Mouse (Mus musculus) limb, embryonic 11.5 days (tissue): ENCODE measurements around the gene Gmfg. TPM values are rescaled to one million over a fixed set of nuclear protein-coding genes. Genes with fewer than 3 reads are reported as not detected.

Source experiments
- ATAC-seq: fragments of 200-750 bp; cut with Nextera tagmentation; 2 replicates; pipeline ENCODE4 v1.8.0; 2017; ENCODE audit warnings: low read depth; ENCODE audit not compliant: insufficient number of reproducible peaks, low FRiP score, low TSS enrichment
- DNase-seq: peaks from one replicate; pipeline ENCODE4 v3.0.0-alpha.2; 2015; ENCODE audit warnings: low spot score
- H3K27ac ChIP-seq: fragments of 300-500 bp; sonication (generic); replicated peaks from 2 replicates; pipeline ENCODE4 v1.5.1; 2014; ENCODE audit warnings: low read depth, mild to moderate bottlenecking, low read length
- H3K27me3 ChIP-seq: fragments of 300-500 bp; sonication (generic); 2 replicates; pipeline ENCODE4 v1.6.1; 2014; ENCODE audit warnings: mild to moderate bottlenecking, low read length, mixed read lengths; ENCODE audit not compliant: control insufficient read depth, insufficient read depth
- H3K36me3 ChIP-seq: fragments of 300-500 bp; sonication (generic); 2 replicates; pipeline ENCODE4 v1.6.1; 2014; ENCODE audit warnings: mild to moderate bottlenecking, low read length, moderate library complexity, mixed read lengths; ENCODE audit not compliant: control insufficient read depth, insufficient read depth
- H3K4me1 ChIP-seq: fragments of 300-500 bp; sonication (generic); 2 replicates; pipeline ENCODE4 v1.6.1; 2014; ENCODE audit warnings: low read length, mixed read lengths; ENCODE audit not compliant: control insufficient read depth, insufficient read depth
- H3K4me2 ChIP-seq: fragments of 300-500 bp; sonication (generic); 2 replicates; pipeline ENCODE4 v1.6.1; 2014; ENCODE audit warnings: low read depth, mild to moderate bottlenecking, moderate library complexity; ENCODE audit not compliant: severe bottlenecking
- H3K4me3 ChIP-seq: fragments of 300-500 bp; sonication (generic); 2 replicates; pipeline ENCODE4 v1.5.1; 2014; ENCODE audit warnings: low read depth, low read length
- H3K9ac ChIP-seq: fragments of 300-500 bp; sonication (generic); 2 replicates; pipeline ENCODE4 v1.6.1; 2014; ENCODE audit warnings: mild to moderate bottlenecking, low read length
- H3K9me3 ChIP-seq: fragments of 300-500 bp; sonication (generic); 2 replicates; pipeline ENCODE4 v1.6.1; 2016; ENCODE audit warnings: low read length; ENCODE audit not compliant: control insufficient read depth
- WGBS: fragments of 180-500 bp; shearing (Covaris S2); extraction: QIAGEN DNeasy Blood & Tissue Kit; methylation state at CpG from one replicate; pipeline ENCODE4 v1.1.7; 2014; 5-methylcytosine and 5-hydroxymethylcytosine counted together
- polyA plus RNA-seq: library from polyadenylated mRNA; unstranded; fragments of >200 nt; fragmentation: Nextera tagmentation; extraction: Ambion mirVana; gene quantifications from 2 replicates; pipeline ENCODE4 v1.2.1, GENCODE M21; 2014

The Gmfg gene
- polyA plus RNA-seq, 1 experiment from 2014 or later, result 5.8 TPM

DNA sequence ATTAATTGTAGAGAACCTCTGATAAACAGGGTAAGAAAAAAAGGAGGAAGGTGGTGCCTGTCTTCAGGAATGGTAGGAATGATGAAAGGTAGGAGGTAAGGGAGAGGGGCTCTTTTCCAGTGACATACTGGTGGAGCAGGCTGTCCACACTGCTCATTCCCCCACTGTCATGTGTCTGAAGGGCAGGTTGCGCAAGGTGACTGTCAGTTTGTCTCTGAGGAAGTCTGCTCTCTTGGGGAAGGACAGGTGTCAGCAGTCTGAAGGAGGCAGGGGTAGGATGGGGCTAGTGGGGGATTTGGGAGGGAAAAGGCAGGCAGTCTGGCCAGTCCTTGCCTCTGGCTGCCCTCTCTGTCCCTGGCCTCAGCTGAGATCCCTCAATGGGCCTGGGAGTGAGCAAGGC, 36.2 kb upstream of the Gmfg start:
- no peak overlapping the region for H3K9ac ChIP-seq
- 95% methylated on average over 1 of the region's 1 CpGs for WGBS
- H3K27me3 ChIP-seq, result no peaks in the 10 kb centered on the region
- no peaks in the 10 kb centered on the region for H3K4me1 ChIP-seq
- H3K4me2 ChIP-seq, result no peak overlapping the region
- H3K36me3 ChIP-seq, result peaks cover 25% of the 10 kb centered on the region
- DNase-seq (no peak), ATAC-seq (no peak)
- no peaks in the 10 kb centered on the region for H3K9me3 ChIP-seq
- H3K4me3 ChIP-seq, result no peak overlapping the region
- H3K27ac ChIP-seq, result no peak overlapping the region

DNA sequence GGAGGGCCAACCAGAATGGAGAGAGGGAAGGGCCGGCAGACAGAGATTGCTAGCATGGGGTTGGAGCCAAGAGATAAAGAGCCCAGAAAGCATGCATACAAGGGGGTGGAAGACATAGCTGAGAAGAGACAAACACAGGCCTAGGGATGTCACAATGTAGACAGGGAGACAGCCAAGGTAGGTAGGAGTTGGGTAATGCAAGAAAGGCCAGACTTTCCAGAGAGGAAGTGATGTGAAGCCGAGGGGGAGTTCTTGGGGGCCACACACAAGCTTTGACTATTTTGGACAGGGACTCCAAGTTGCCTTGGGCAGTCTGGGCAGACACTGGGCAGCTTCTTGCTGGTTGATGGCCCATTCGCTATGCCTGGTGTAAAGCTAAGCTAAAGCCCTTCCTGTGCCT, 35.3 kb upstream of the Gmfg start:
- no peaks in the 10 kb centered on the region for H3K9me3 ChIP-seq
- DNase-seq, result no peak
- H3K27ac ChIP-seq, result no peak overlapping the region
- H3K4me3 ChIP-seq, result no peak overlapping the region
- ATAC-seq, result no peak
- whole genome bisulfite sequencing, result 82% methylated on average over 3 of the region's 3 CpGs
- peaks cover 27% of the 10 kb centered on the region for H3K36me3 ChIP-seq
- H3K4me1 ChIP-seq, result no peaks in the 10 kb centered on the region
- no peak overlapping the region for H3K9ac ChIP-seq
- no peaks in the 10 kb centered on the region for H3K27me3 ChIP-seq
- H3K4me2 ChIP-seq, result no peak overlapping the region

DNA sequence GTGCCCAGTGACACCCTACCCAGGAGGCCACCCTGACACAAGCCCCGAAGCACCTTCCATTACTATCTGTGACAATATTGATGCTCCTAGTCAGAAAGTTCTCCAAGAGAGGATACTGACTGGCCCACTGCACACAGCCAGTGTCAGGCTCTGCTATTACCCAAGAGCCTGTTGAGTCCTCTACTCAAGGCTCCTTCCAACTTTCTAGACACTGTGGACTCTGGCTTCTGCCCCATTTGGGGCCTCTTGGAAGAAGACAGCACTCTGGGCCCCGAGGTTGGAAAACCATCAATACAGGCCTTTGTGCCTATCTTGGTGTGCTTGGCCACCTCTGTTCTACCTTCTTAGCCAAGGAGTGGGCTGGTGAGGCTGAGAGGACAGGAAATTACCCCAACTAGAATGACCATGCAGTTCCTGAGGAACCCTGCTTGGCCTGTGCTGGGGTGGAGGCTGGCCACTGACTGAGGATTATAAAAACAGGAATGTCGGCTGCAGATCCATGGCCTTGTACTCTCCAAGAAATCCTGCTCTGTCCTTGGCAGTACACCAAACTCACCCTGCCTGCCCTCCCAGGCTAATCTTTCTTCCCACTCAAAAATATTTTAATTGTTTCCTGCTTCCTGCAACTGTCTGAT, 26.3 kb upstream of the Gmfg start:
- 91% methylated on average over 3 of the region's 3 CpGs for WGBS
- no peaks in the 10 kb centered on the region for H3K27me3 ChIP-seq
- DNase-seq (no peak), ATAC-seq (no peak)
- H3K4me3 ChIP-seq, result no peak overlapping the region
- H3K9ac ChIP-seq, result no peak overlapping the region
- H3K9me3 ChIP-seq, result no peaks in the 10 kb centered on the region
- H3K4me2 ChIP-seq, result no peak overlapping the region
- H3K4me1 ChIP-seq, result no peaks in the 10 kb centered on the region
- H3K27ac ChIP-seq, result no peak overlapping the region
- H3K36me3 ChIP-seq, result peaks cover 28% of the 10 kb centered on the region

DNA sequence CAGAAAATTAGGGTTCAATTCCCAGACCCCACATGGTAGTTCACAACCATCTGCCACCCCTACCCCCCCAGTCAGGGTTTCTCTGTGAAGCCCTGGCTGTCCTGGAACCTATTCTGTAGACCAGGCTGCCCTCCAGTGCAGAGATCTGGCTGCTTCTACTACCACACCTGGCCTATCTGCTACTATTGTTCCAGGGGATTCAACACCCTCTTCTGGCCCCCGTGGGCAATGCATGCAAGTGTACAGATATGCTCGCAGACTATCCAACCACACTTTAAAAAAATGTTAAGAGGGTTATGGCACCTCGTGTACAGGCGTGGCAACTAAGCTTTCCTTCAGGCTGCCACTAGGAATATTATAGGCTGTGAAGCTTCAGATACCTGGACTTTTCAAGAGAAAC, 24.4 kb upstream of the Gmfg start:
- Histone ChIP-seq H3K27ac (no peak overlapping the region), H3K9me3 (no peaks in the 10 kb centered on the region), H3K27me3 (no peaks in the 10 kb centered on the region), H3K36me3 (peaks cover 24% of the 10 kb centered on the region), H3K4me1 (no peaks in the 10 kb centered on the region), H3K9ac (no peak overlapping the region), H3K4me3 (no peak overlapping the region), H3K4me2 (no peak overlapping the region)
- WGBS, result 89% methylated on average over 4 of the region's 4 CpGs
- DNase-seq, result no peak
- no peak for ATAC-seq

DNA sequence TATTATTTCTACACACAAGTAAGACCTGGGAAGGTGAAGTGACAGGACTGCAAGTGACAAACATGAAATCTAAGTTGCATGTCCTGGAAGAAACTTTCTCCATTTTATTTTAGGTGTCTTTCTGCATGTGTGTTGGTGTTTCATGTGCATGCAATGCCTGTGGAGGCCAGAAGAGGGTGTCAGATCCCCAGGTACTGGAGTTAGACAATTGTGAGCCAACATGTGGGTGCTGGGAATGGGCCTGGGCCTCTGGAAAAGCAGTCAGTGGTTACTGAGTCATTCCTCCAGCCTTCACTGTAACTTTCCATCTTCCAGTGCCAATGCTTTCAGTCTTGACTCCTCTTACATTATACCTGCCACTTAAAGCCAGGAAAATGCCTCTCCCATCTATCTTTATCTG, 19.9 kb upstream of the Gmfg start:
- Histone ChIP-seq H3K4me1 (no peaks in the 10 kb centered on the region), H3K36me3 (peaks cover 40% of the 10 kb centered on the region), H3K4me3 (no peak overlapping the region), H3K4me2 (no peak overlapping the region), H3K9me3 (no peaks in the 10 kb centered on the region), H3K9ac (no peak overlapping the region), H3K27ac (no peak overlapping the region), H3K27me3 (no peaks in the 10 kb centered on the region)
- DNase-seq, result no peak
- no peak for ATAC-seq

DNA sequence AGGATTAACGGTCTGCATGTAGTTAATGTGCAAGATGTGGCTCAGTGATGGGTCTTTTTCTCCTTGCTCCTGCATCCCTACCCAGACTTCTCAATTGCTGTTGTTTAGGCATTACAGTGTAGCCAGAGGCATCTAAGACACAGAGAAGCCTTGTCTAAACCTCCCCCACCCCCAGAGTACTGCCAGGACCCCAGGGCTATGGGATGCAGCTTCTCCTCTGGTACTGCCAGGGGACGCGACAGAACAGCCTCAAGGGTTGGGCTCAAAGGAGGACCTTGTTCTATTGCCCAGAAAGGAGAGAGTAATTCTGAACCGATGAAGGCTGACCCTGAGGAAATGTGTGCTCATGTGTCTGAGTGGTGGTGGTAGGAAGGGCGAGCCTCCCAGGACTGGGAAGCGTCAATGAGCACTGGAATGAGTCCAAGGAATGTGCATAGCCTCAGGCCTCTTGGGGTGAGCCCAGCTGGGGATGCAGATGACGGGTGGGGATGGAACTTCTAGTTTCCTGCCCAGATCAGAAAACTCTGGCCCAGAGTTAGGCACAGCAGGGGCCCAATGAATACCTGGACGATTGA, 19.1 kb upstream of the Gmfg start:
- no peak for DNase-seq
- no peak overlapping the region for H3K4me3 ChIP-seq
- H3K36me3 ChIP-seq, result peaks cover 37% of the 10 kb centered on the region
- H3K9ac ChIP-seq, result no peak overlapping the region
- no peaks in the 10 kb centered on the region for H3K4me1 ChIP-seq
- H3K4me2 ChIP-seq, result no peak overlapping the region
- H3K27me3 ChIP-seq, result no peaks in the 10 kb centered on the region
- no peaks in the 10 kb centered on the region for H3K9me3 ChIP-seq
- H3K27ac ChIP-seq, result no peak overlapping the region
- WGBS, result 89% methylated on average over 8 of the region's 8 CpGs
- no peak for ATAC-seq

DNA sequence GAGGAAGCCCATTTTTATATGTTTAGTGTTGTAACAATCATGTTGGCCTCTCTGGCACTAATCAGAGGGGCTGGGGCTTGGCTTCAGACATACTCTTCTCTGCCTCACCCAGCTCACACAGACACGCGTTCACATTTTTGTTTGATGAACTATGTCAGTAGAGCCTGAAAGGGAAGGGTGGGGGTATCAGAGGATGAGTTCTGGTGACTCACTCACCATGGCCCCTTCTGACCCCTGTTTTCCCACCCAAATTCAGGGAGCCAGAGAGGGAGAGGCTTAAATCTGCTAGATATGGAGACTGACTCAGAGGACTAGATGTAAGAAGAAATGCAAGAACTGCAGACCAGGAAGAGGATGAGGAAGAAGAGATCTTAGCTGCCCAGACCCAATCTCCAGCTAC, 17.8 kb upstream of the Gmfg start:
- ATAC-seq (no peak), DNase-seq (no peak)
- WGBS, result 96% methylated on average over 2 of the region's 2 CpGs
- Histone ChIP-seq H3K4me1 (no peaks in the 10 kb centered on the region), H3K36me3 (peaks cover 37% of the 10 kb centered on the region), H3K4me3 (no peak overlapping the region), H3K9ac (no peak overlapping the region), H3K9me3 (no peaks in the 10 kb centered on the region), H3K27ac (no peak overlapping the region), H3K27me3 (no peaks in the 10 kb centered on the region), H3K4me2 (no peak overlapping the region)

DNA sequence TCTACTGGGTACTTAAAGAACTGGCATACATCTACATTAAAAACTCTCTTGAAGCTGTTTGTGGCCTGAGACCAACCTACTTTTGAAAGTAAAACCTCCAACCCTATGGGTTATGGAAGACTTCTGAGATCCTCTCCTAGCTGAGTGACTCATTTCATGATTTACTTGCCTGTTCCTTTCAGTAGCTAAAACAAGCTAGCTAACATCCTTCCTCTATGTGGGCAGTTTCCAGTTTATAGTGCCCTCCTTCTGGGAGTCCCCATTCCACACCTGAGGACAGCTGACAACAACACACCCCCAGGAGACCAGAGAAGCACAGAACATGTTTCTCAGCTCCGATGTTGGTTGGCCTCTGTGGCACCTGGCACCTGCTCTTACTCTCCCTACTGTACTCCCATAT, 14.2 kb upstream of the Gmfg start:
- Histone ChIP-seq H3K9ac (no peak overlapping the region), H3K36me3 (peaks cover 24% of the 10 kb centered on the region)
- 93% methylated on average over 1 of the region's 1 CpGs for WGBS

DNA sequence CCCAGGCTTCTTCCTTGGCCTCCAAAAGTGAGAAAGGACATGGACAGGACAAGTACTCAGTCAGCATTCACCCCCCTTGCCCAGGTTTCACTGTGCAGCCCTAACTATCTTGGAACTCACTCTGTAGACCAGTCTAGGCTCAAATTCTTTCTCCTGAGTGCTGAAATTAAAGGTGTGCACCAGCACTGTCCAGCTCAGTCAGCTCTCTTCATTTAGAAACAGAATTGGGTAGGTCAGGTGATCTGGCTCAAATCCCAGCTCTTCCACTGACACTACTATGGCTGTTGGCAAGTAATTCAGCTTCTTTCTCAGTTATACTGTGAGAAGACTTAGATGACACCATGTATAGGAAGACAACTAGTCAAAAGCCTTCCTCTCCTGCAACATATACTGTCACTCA, 9.5 kb upstream of the Gmfg start:
- H3K4me3 ChIP-seq, result no peak overlapping the region
- no peaks in the 10 kb centered on the region for H3K27me3 ChIP-seq
- H3K4me1 ChIP-seq, result no peaks in the 10 kb centered on the region
- H3K4me2 ChIP-seq, result no peak overlapping the region
- H3K9me3 ChIP-seq, result no peaks in the 10 kb centered on the region
- ATAC-seq (no peak), DNase-seq (no peak)
- H3K36me3 ChIP-seq, result peaks cover 6% of the 10 kb centered on the region; the same call in 1 of the 2 replicates
- H3K27ac ChIP-seq, result no peak overlapping the region
- H3K9ac ChIP-seq, result no peak overlapping the region

More for the DNA sequence above, 14.2 kb upstream of the Gmfg start:
- no peak overlapping the region for H3K27ac ChIP-seq
- no peaks in the 10 kb centered on the region for H3K9me3 ChIP-seq
- H3K4me2 ChIP-seq, result no peak overlapping the region
- no peak overlapping the region for H3K4me3 ChIP-seq
- H3K4me1 ChIP-seq, result no peaks in the 10 kb centered on the region
- H3K27me3 ChIP-seq, result no peaks in the 10 kb centered on the region
- ATAC-seq (no peak), DNase-seq (no peak)
